Mouse (Mus musculus) erythroblast, embryonic 14.5 days (primary cell): ENCODE data around the gene Mmp28.

Experiments used
- GATA1 ChIP-seq: IDR thresholded peaks from 2 replicates; pipeline ENCODE4 v1.6.1; 2012; ENCODE audit warnings: low read length, inconsistent platforms, mixed read lengths
- TAL1 ChIP-seq: IDR thresholded peaks from 3 replicates; pipeline ENCODE4 v1.6.1; 2012; ENCODE audit warnings: low read length, inconsistent platforms, mixed read lengths

DNA sequence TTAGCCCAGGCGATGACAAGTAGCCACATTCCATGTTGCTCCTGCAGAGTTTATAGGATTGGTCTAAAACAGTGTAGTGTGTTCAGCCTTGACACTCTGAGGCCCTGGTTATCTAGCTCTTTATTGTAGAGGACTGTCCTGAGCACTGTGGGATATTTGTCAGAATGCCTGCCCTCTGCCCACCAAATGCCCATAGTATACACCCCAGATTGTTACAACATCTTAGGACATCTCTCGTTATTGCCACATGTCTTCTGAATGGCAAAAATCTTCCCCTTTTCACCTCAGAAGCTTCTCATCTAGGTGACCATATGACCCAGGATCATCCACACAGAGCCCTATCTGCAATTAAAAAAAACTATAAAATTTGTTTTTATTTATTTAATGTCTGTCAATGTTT lies 30.3 kb downstream of the Mmp28 start:
- TF ChIP-seq GATA1 (no peak), TAL1 (no peak)
